Mouse (Mus musculus): ENCODE results near the gene Fam124b. TPM values are rescaled to one million over a fixed set of nuclear protein-coding genes. Genes with fewer than 3 reads are reported as not detected.

Gene Fam124b
- 1 to 10 TPM in 1 of 2 experiments, under 1 TPM in 1; 0.70 to 1.5 TPM for total RNA-seq (2021)
- long read RNA-seq, experiment 1 = 0 reads
- long read RNA-seq, experiment 2 = 0 reads

- DNase-seq = peak; percentile 60
Measured at GRCm38 (mm10) chr1:80218268-80218667, at the start of gene Fam124b. Gene Fam124b (minus strand): TSS chr1:80218473.

- no peak for DNase-seq
Measured at GRCm38 (mm10) chr1:80260443-80260842, 42.2 kb upstream of the Fam124b start.

DNA sequence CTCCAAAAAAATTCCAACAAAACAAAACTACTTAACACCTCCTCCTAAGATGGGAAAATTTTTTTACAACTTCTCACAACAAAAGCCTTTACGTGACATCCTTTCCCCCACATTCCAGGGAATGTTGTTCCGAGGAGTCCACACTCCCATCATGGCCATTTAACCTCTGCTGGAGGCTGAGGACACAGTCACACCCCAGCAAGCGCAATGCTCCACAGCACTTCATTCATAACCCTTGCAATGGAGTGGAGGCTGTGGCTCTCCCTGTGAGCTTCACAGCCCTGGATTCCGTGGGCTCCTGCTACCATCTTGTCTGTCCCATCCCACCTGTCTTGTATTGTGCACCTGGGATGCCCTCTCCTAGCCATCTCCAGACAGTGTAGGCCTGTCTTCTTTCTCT lies 40.4 kb upstream of the Fam124b start:
- DNase-seq = no peak

- no peak for DNase-seq
Measured at GRCm38 (mm10) chr1:80253309-80253708, 35.0 kb upstream of the Fam124b start.

- DNase-seq = no peak
Measured at GRCm38 (mm10) chr1:80250247-80250646, 32.0 kb upstream of the Fam124b start.

GRCm38 (mm10) chr1:80247131-80247530 lies 28.9 kb upstream of the Fam124b start:
- DNase-seq = no peak

GRCm38 (mm10) chr1:80244123-80244522 lies 25.9 kb upstream of the Fam124b start:
- no peak for DNase-seq

DNA sequence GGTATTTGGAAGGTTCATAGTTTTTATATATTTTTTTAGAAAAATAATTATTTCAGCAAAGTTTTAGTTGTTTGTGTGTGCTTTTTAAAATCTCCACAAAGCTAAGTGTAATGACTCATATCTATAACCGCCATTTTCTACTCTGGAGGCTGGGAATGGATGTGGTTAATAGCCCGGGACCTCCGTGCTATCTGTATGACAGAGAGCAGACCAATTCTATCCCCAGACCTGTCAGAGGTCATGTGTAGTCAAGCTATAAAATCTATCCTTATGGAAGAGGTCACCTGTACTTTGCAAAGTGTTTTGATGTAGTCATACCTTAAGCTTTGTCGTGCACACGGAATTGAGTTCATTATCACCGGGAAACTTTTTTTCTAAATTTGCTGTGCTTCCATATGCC lies 23.3 kb upstream of the Fam124b start:
- no peak for DNase-seq

DNA sequence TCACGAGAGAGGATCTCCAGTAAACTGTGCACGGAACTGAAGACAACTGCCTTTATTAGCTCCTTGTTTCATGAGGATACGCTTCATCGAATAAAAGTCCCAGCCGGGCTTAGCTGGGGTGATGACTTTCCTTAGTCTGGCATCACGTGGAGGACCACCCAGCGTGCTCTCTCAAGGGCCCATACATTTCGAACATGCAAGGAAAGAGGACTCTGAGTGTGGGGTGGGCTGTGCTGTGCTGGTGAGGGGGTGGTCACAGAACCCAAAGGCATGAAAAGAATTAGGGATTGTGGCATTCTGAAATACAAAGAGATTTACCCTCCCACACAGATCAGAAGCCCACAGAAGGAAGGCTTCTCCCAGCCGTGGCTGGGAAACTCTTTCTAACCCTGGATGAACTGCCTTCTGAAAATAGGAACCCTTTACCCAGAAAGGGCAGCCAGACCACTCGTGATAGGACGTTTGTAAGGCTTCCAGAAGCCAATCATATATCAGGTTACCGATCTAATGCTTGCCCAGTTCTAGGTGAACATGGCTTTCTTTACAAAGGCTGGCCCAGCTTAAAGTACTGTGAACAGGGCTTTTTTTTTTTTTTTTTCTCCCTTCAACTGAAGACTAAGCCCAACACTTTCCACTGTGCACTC lies 21.9 kb upstream of the Fam124b start:
- DNase-seq = peak; percentile 42

GRCm38 (mm10) chr1:80239481-80239880 lies 21.2 kb upstream of the Fam124b start:
- DNase-seq = no peak

GRCm38 (mm10) chr1:80236951-80237702 lies 18.9 kb upstream of the Fam124b start:
- no peak for DNase-seq

DNA sequence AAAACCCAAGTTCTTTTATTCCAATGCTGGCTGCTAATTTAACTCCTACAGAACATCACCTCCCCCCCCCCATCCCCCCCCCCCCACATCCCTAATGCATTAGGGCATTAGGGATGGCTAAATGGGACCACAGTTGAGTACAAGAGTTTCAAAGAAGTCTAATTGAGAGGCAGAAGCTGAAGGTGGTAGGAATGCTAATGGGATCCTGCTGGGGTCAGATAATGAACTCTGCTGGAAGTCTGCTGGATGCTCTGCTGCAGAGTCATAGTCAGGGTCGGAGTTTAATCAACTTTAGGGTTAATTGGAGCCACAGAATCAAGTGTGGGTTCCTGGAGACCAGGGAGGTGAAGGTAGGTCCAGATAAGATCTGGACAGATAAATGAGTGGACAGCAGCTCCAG lies 17.9 kb upstream of the Fam124b start:
- DNase-seq = no peak

GRCm38 (mm10) chr1:80230612-80231011 lies 12.3 kb upstream of the Fam124b start:
- no peak for DNase-seq

- peak; percentile 50 for DNase-seq
Measured at GRCm38 (mm10) chr1:80224839-80225412, 6.7 kb upstream of the Fam124b start.

DNA sequence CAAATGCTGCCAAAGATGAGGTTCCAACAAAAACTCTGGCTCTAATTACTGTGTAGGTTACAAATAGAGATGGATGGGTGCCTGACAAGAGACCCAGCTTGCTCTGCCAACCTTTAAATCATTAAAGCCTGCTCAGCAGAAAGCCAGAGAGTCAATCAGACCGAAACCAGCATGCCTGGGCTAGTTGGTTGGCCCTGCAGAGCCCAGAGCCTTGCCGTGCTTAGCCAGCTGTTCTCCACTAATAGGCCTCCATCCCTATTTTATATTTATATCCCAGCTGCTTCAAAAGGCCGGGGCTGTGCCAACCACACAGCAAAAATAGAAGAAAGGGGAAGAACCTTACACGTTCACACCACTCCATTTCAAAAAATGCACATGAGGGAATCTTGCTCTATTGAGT lies 2.9 kb upstream of the Fam124b start:
- DNase-seq = peak; percentile 72

DNA sequence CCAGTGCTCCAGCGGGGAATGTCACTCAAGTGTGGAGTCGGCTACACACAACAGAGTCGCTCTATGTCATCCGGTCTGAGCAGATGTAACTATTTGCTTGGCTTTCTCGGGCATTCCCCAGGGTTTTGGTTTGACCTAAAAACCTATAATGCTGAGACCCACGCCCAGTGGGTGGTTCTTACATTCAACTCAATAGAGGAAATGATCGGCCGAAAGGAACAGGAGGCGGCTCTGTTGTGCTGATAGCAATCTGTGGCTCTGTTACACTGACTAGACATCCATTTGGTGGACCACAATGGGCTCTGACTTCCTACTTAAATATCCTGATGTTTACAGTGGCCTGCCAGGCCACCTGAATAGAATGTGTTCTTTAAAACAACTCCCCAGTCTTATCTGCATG lies 4.4 kb downstream of the Fam124b start:
- peak; percentile 30 for DNase-seq

GRCm38 (mm10) chr1:80213146-80213545 lies 5.1 kb downstream of the Fam124b start:
- DNase-seq = no peak

GRCm38 (mm10) chr1:80202314-80202713 lies 16.0 kb downstream of the Fam124b start:
- no peak for DNase-seq

GRCm38 (mm10) chr1:80192837-80193236 lies 25.4 kb downstream of the Fam124b start:
- DNase-seq = no peak

- DNase-seq = no peak
Measured at GRCm38 (mm10) chr1:80181414-80181805, 36.9 kb downstream of the Fam124b start.

GRCm38 (mm10) chr1:80180767-80181413 lies 37.4 kb downstream of the Fam124b start:
- DNase-seq = no peak

DNA sequence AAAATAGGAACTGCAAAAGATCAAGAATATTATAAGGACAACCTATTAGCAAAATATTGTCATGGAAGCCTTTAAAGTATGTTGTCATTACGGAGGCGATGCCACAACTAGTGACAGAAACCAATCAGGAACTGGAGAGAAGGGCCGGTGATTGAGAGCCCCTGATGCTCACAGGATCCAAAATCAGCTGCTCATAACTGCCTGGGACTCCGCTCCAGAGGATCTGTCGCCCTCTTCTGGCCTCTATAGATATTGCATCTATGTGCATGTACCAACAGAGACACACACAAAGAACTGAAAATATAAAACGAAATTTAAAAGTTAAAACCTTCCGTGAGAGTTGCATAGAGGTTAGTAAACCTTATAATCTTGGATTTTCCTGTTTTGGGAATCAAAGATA lies 38.1 kb downstream of the Fam124b start:
- DNase-seq = no peak

All from gastrocnemius, postnatal 25 days (tissue).